Mouse (Mus musculus): Measurements from ENCODE around the gene Rfc2.

Gene Rfc2

GRCm38 (mm10) chr5:134565696-134566095, 15.5 kb upstream of the Rfc2 start:
- no peak for DNase-seq (ENCODE audit: low read depth, low spot score)

- DNase-seq (ENCODE audit: low read depth, low spot score), result no peak
Measured at GRCm38 (mm10) chr5:134567445-134567844, 13.7 kb upstream of the Rfc2 start.

DNA sequence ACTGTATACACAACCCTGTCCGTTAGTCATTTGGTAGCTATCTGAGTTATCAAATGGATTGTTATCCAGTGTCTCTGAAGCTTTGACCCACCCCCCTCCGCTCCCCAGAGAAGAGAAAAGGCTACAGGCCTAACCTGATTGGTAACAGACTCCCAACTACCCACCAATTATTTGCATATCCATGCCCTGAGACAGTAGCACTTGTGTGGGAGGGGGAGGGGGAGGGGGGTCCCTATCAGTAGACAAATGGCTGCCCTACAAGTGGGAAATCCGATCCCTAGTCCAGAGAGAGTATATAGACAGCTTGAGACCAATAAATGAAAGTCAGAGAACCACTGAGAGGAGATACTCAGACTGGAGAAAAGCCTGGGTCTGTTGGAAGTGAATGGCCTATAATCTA, 13.1 kb upstream of the Rfc2 start:
- DNase-seq (ENCODE audit: low read depth, low spot score), result no peak

DNA sequence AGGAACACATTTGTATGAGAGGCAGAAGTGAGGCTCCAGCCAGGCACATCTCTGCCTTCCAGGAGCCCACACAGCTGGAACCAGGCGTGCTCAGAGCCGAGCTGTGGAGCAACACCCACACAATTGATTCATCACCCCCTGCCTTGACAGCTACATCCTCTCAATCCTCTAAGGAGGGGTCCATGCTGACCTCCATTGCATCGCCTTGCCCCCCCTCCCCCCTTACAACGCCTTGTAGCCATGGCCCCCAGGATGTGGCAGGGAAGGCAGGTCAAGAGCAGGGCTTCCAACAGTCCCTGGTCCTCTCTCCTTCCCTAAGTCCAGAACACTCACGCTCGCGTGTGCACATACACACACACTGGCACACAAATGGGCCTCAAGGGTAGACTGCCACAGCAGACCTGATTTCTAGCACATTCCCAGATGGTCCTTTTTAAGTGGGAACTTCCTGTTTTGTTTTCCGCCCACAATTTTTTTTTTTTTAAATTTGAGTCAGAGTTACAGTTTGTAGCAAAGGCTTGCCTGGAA, 12.1 kb upstream of the Rfc2 start:
- no peak for DNase-seq (ENCODE audit: low read depth, low spot score)

GRCm38 (mm10) chr5:134571730-134572507, 9.2 kb upstream of the Rfc2 start:
- DNase-seq (ENCODE audit: low read depth, low spot score), result no peak

DNA sequence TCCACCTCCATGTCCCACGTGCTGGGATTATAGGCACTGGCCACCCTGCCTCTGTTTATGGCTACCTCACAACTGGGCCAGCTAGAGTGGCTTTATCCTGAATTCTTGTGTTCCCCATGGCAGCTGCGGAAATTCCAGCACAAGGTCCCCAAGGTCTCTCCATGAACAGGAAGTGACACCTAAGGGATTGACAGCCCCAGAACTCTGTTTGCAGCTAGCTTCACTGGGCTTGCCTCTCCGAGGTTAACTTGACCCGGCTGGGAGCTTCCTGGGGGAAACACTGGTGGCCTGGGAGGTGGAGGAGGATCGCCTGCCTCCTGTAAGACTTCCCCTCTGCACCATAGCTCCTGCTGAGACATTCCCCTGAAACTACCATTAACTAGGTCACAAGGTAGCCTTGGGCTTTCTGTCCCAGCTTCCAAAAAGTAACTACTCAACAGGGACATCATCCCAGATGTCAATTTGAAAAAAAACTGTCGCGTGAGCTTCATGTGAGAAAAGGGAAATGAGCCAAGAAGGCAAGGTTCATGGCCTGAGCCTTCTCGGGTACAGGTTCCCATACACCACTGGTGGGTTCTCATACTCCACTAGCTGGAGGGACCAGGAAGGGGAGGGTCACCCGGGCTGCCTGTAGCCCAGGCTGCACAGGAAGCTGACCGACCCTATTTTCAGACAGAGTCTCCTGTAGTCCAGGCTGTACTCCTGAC, 8.5 kb upstream of the Rfc2 start:
- DNase-seq (ENCODE audit: low read depth, low spot score), result no peak

- no peak for DNase-seq (ENCODE audit: low read depth, low spot score)
Measured at GRCm38 (mm10) chr5:134575833-134576232, 5.3 kb upstream of the Rfc2 start.

GRCm38 (mm10) chr5:134576517-134577220, 4.5 kb upstream of the Rfc2 start:
- no peak for DNase-seq (ENCODE audit: low read depth, low spot score)

DNA sequence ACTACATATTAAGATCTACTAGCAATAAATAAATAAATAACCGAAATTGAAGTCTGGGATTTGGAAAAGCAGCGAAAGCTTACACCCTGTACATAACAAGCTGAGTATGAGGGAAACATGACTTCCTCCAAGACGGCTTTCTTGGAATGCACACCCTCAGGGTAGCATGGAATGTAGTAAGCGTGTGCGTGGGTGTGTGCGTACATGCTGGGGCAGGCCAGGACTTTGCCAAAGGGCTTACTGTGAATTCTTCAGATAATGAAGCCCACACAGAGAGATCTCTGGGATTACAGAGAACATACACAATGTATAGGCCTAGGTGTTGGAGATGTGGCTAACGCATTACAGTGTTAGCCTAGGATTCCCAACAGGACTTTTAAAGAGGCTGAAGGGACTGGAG, 3.6 kb upstream of the Rfc2 start:
- no peak for DNase-seq (ENCODE audit: low read depth, low spot score)

DNA sequence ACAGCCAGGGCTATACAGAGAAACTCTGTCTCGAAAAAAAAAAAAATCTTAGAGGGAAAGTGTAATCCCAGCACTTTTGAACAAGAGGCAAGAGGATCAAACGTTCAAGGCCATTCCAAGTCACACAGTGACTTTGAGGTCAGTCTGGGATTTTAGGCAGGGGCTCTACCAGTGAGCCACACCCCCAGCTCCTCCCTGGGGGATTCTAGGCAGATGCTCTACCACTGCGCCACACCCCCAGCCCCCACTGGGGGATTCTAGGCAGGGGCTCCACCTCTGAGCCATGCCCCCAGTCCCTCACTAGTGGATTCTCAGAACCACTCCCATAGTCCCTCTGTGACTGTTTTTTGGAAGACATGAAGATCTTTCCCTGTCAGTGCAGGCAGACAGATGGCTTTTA, 2.0 kb upstream of the Rfc2 start:
- no peak for DNase-seq (ENCODE audit: low read depth, low spot score)

DNA sequence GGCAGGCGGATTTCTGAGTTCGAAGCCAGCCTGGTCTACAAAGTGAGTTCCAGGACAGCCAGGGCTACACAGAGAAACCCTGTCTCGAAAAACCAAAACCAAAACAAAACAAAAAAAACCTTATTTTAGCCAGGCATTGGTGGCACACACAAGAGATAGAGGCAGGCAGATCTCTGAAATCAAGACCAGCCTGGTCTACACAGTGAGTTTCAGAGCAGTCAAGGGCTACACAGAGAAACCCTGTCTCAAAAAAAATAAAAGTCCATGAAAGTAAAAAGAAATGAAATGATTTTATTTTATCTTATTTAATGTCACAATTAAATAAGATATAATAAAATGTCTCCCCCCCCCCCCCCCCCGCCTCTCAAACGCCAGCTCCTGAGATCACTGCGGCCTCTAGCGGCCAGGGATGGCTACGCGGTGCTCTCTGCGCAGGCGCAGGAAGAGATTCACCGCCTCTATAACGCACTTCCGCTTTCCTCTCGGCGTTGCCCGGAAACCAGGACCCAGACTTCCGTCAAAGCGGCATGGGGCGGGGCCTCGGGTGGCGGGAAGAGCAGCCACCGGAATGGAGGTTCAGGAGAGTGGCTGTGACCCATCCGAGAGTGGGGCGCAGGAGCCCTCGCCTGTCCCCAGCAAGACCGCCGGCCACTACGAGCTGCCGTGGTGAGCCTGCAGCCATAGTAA, 1.2 kb downstream of the Rfc2 start:
- DNase-seq (ENCODE audit: low read depth, low spot score), result peak; percentile 97

GRCm38 (mm10) chr5:134583006-134583883, 2.1 kb downstream of the Rfc2 start:
- DNase-seq (ENCODE audit: low read depth, low spot score), result no peak

GRCm38 (mm10) chr5:134583884-134584213, 2.7 kb downstream of the Rfc2 start:
- DNase-seq (ENCODE audit: low read depth, low spot score), result no peak

- DNase-seq (ENCODE audit: low read depth, low spot score), result no peak
Measured at GRCm38 (mm10) chr5:134584798-134585197, 3.6 kb downstream of the Rfc2 start.

DNA sequence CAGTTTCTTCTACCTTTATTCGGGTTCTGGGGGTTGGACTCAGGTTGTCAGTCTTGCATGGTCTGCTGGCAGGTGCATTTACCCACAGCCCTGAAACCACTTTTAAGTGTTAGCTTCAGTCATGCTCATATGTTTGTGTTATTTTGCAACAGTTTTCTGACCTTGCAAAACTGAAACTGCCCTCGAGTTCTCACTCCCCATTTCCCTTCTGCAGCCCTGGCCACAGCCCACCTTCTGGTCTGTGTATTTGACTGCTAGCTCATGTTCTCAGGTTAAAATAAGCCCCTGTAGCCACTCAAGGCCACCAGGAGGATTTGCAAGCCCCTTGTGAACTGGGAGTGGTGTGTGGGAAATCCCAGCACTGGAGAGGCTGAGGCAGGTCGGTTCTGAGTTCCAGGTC, 8.7 kb downstream of the Rfc2 start:
- no peak for DNase-seq (ENCODE audit: low read depth, low spot score)

DNA sequence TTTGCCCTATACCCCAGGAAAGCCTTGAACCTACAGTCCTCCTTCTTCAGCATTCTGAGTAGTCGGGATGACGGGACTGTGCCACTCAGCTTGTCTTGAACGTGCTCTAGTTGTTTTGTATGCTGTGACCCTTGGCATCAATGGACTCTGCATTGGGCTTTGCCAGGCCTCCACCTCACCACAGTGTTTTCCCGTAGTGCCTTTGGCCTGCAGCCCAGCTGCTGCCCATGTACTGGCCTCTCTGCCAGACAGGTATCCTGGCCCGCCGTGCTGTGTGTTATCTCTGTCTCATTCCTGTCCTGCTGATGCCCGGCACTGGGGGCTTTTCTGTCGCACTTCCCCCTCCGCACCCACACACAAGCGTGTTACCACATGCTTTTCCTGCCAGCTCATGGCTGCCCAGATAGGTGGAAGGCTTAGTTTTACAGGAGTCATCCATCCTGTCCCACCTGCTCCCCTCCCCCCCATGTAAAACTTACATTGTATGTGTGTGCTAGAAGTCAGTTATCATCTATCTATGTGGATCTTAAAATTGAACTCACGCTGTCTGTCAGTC, 10.9 kb downstream of the Rfc2 start:
- no peak for DNase-seq (ENCODE audit: low read depth, low spot score)

GRCm38 (mm10) chr5:134593093-134593492, 11.9 kb downstream of the Rfc2 start:
- DNase-seq (ENCODE audit: low read depth, low spot score), result no peak

DNA sequence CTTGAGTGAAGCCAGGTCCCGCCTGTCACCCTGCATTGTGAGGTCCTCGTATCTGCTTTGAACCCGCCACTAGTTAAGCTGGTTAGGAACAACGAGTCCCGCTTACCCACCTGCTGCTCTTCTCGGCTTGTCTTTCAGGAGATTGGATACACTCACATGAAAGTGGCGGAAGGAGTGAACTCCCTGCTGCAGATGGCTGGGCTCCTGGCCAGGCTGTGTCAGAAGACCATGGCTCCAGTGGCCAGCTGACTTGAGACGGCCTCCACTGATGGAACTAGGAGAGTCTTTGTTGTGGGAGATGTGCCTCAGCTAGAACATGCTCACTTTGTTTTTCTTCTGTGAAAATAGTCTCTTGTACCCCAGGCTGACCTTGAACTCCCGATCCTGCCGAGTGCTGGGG, 16.5 kb downstream of the Rfc2 start:
- DNase-seq (ENCODE audit: low read depth, low spot score), result no peak

DNA sequence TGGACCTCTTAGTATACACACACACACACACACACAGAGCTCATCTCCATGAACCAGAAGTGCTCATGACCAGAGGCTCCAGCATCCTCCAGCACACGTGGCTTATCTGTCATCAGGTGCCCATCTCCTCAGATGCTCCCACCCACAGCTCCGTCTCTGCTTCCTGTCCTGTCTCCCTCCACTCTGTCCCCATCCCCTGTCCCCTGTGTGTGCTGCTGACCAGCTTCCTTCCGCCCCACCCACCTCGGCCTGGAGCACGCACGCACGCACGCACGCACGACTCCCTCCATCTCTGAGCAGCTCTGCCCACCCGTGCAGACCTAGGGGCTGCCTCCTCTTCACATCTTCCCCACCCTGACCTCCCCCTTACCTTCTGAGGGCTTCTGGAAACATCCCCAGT, 23.2 kb downstream of the Rfc2 start:
- DNase-seq (ENCODE audit: low read depth, low spot score), result no peak

GRCm38 (mm10) chr5:134606314-134606713, 25.1 kb downstream of the Rfc2 start:
- no peak for DNase-seq (ENCODE audit: low read depth, low spot score)

DNA sequence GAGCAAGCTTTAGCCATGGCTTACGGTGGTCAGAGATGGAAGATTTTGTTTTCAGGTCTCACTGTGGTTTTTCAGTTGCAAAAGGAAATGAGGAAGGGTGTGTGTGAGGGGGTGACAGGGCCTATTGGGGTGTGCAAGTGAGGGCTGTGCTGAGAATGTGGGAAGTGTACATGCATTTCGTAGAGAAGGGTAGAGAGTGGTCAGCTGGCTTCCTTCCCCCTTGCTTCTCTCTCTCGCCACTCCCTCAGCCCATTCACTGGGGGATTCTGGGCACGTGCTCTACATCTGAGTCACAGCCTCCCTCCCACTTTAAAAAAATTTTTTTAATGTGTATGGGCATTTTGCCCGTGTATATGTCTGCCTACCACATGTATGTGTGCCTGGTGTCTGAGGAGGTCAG, 26.0 kb downstream of the Rfc2 start:
- peak; percentile 30 for DNase-seq (ENCODE audit: low read depth, low spot score)

Measured in skeletal muscle tissue, adult 2 months (tissue).